Mouse (Mus musculus): ENCODE data around the gene Spon1.

- TF ChIP-seq CTCF (conservative IDR thresholded peaks at IDR 0.05; ENCODE audit: low read length) (no peak), NANOG (IDR thresholded peaks at IDR 0.05; ENCODE audit: borderline replicate concordance, low read length) (no peak), POU5F1 (IDR thresholded peaks at IDR 0.05; ENCODE audit: borderline replicate concordance, low read length) (no peak)
Measured at GRCm38 (mm10) chr7:113955431-113955830, 189.6 kb downstream of the Spon1 start.

Measured in E14TG2a.4 (cell line).